Mouse (Mus musculus) thymus, postnatal 4 days (tissue): ENCODE measurements around the gene Fcgr3.

ENCODE experiments used
- DNase-seq: peaks from one replicate; pipeline ENCODE4 v3.0.0; 2021

The Fcgr3 gene

GRCm38 (mm10) chr1:171046501-171046900, 18.2 kb downstream of the Fcgr3 start:
- no peak for DNase-seq

DNA sequence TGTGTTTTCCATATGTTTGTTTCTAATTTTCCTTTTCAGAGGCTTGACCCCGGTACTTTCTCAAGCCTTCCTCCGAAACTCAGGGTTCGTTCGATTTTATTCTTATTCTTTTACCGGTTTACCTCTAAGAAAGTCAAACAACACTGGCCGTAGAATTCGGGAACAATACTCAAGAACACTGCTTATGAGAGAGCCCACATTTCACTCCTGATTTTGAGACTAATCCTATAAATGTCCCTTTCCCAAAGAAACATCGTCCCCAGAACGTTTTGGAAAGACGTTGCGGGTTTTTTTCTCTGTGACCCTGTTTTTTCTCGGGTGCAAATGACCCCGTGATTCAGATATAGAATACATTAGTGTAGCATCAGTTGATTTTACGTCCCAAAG, 19.7 kb downstream of the Fcgr3 start:
- no peak for DNase-seq

DNA sequence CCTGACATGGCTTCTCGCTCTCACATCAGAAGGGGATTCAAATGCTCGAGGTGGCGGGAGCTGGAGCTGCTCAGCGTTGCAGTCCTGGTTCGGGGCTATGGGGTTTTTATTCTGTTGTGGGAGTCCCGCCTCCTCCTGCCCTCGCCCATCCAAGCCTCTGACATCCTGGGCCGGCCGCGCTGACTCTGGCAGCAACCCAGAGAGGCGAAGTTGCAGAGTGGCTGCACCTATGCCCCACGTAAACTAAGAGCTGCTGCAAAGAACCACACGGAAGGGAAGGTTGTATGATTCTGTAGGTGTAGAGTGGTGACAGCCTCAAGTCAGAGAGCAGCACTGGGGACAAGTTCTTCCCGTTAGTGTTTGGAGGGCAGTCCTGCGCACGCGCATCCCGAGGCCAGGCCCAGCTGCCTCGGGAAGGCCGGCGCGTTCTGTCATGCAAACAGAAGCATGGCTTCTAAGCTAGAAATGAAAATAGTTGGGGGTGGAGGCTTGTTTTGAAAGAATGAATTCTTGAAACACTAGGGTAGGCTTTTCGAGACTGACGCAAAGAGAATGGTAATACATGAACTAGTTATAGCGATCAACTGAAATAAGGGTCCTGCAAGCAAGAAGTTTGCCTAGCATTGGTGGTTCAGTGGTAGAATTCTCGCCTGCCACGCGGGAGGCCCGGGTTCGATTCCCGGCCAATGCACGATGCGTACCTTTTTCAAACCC, 20.2 kb downstream of the Fcgr3 start:
- peak; percentile 89 for DNase-seq

GRCm38 (mm10) chr1:171043594-171044153, 21.1 kb downstream of the Fcgr3 start:
- no peak for DNase-seq

DNA sequence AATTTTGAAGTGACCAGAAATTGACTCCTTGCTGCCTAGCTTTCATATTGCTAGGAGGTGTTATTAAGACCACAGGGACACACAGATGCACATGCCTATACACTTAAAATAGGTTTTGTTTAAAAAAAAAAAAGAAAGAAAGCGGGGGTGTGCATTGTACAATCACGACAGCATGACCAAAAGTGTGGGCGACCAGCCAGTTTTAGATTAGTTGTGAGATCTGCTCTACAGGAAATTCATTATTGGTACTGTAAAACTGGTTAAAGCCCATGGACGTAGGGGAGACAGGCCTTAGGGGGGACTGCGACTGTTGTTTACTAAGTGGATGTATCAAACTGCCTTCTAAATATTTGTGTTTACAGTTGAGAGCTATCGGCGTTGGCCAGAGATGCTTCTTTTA, 24.9 kb downstream of the Fcgr3 start:
- no peak for DNase-seq

GRCm38 (mm10) chr1:171039135-171039534, 25.6 kb downstream of the Fcgr3 start:
- no peak for DNase-seq

GRCm38 (mm10) chr1:171037861-171038721, 26.6 kb downstream of the Fcgr3 start:
- DNase-seq: peak; percentile 83

GRCm38 (mm10) chr1:171036550-171037324, 28.0 kb downstream of the Fcgr3 start:
- peak; percentile 79 for DNase-seq

GRCm38 (mm10) chr1:171035611-171036010, 29.1 kb downstream of the Fcgr3 start:
- no peak for DNase-seq

DNA sequence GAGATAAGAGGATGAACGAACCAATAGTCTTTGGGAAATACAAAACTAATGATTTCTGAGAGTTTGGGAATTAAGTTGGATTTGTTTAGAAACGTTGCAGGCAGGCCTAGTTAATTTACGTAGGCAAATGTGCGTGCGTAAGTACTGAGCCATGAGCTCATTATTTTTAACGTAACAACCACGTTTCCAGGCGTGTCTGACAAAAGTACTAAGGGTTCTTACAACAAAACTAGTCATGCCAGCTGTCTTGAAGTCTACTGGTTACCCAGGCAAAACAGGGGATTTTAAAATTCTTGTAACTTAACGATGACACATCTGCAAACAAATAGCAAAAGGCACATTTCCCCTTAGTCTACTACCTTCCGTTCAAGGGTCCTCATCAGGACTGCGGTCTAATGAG, 30.5 kb downstream of the Fcgr3 start:
- no peak for DNase-seq

- DNase-seq: peak; percentile 91
Measured at GRCm38 (mm10) chr1:171033756-171034155, 31.0 kb downstream of the Fcgr3 start.

DNA sequence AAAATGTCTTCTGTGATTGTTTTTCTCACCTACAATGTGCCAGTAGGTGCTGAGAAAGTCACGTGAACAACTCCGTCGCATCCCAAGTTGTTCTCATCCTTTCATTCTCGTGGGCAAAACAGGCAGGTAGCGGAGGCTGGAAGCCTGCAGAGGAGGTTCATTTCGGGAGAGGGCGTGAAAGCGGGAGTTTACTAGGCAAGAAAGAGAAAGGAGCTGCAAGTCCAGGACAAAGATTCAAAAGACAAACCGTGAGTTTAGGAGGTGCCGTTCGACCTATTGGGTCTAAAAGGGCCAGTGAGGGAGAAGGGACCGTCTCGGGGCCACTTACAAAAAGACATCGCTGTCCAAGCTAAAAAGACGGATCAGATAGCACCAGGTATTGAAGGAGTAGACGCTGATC, 31.5 kb downstream of the Fcgr3 start:
- DNase-seq: peak; percentile 21

DNA sequence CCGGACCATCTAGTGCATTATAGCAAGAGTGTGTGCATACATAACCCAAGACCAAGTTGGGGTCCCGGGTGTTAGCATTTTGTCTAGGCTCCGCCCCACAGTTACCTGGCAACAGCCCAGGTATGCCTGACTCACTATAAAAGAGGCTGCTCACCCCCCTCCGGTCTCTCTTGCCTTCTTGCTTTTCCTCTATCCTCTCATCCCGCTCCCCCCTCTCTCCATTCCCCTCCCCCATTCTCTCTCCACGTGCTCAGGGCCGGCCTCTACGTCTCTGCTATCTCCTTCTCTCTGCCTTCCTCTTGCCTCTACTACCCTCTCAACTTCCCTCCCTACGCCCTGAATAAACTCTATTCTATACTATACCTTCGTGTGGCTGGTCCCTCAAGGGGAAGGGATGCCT, 32.0 kb downstream of the Fcgr3 start:
- DNase-seq: peak; percentile 15

DNA sequence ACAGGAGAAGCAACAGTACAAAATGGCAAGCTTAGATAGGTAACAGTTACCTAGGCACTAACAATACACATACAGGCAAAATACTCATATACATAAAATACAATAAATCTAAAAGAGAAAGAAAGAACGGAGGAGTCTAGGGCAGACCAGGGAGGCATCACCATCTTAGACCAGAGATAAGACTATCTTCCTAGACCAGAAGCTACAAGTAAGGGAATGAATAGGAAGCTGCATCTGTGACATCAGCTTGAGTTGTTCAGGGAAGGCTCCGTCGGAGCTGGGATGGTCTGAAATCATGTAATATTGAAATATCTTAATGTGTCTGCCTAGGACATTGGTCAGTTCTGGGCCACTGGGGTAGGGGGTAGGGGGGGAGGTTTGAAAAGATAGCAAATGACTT, 33.0 kb downstream of the Fcgr3 start:
- DNase-seq: no peak

- DNase-seq: no peak
Measured at GRCm38 (mm10) chr1:171019311-171019950, 45.3 kb downstream of the Fcgr3 start.

DNA sequence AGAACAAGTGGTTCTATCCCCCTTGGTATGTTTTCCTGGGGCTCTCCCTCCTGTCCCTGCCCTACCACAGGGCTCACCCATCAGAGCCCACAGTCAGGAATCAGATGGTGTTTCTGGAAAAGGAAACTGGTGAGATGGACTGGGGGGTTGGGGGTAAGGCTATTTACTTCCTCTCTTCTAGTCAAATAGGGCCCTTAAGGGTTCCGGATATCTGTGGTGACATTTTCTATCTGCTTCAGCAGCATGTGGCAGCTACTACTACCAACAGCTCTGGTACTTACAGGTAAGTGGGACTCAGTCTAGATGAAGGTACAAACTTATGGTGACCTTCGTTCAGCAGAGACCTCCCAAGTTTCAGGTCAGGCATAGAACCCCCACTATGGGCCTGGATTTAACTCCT, 46.0 kb downstream of the Fcgr3 start, which contains the start of gene Fcgr4:
Gene Fcgr4, plus strand, starts transcription at position 184 of the 400 bp plus-strand sequence.
- DNase-seq: no peak

GRCm38 (mm10) chr1:171017468-171018158, 47.1 kb downstream of the Fcgr3 start:
- no peak for DNase-seq

DNA sequence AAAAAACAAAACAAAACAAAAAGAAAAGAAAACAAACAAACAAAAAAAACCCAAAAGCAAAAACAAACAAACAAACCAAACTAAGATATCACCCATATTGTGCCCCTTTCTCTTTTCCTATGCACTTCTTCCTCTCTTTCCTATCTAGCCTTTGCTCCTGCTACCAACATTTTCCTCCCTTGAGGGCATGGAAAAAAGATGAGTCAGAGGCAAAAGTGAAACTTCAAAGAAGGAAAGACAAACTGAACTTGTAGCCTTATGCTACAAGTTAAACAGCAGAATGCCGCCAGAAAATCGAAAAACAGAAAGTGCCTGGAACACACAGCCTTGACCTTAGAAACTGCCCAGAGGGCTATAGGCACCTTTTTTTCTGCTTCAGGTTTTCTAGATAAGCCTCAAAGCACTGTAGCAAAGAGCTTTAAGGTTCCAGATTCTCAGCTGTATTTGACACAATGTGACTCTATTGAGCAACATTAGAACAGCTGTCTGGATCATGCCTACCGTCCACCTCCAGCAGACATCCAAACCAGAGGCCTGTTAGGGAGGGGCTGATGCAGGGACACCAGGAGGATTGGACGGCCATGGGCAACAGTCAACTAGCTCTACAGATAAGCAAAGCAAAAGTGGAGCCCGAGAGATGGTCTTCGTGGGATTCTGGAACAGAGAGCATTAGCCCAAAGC, 47.9 kb downstream of the Fcgr3 start:
- no peak for DNase-seq

DNA sequence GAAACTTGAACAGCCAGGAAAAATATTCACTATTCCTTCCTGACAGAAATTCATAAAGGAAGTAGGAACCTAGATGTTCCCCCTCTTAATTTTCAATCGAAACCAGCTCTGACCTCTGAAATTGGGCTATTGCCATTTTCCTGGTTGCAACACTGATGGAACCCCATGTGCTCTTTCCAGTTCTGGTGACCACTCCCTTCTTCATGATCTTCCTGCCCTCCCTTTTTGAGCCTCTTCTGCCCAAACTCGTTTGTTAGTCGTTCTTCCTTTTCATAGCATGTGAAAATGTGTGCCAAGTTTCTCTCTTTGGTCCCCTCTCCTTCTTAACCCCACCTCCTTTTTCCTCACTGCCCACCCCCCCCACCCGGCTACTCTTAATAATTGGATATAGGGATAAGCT, 53.0 kb downstream of the Fcgr3 start:
- no peak for DNase-seq

GRCm38 (mm10) chr1:171006905-171007304, 57.8 kb downstream of the Fcgr3 start:
- DNase-seq: peak; percentile 54

- DNase-seq: no peak
Measured at GRCm38 (mm10) chr1:171006335-171006734, 58.4 kb downstream of the Fcgr3 start.
